10 mouse cellular contexts compared by ENCODE assay signal in the genomic region with DNA sequence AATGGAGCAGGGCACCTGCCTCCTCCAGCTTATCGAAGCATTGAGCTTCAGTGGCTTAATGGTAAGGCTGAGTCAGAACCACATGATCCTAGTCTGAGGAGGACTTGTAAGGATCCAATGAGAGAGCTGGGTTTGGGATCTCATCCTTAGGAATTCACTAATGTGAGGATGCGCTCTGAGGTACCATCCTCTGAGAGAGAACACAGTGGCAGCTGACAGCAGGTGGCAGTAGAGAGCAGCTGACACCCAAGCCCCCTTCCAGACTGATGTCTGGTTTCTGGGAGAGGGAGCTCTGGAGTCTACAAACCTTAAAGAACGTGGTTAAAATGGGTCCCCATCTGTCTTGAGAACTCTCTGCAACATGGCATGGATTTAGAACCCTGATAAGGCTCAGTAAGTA.
DNase-seq lines count a peak whose midpoint lies in the region; ATAC-seq and TF ChIP-seq lines count a peak whose summit lies in the region.
"Had no signal": no experiment of that assay in that cellular context is flagged by ENCODE, and none has a peak within 500 bp of the region (broad histone marks: within the 10 kb centered on the region; RNA-seq: fewer than 3 reads in every experiment).

No protein-coding gene starts in this region.

- H3K4me1 ChIP-seq in intestine, embryonic 14.5 days (replicated peaks; ENCODE audit: control insufficient read depth, insufficient read depth, low read length), result no peaks in the 10 kb centered on the region
- no peaks in the 10 kb centered on the region; the same call in 1 of the 2 replicates for H3K4me1 ChIP-seq in intestine, embryonic 15.5 days (replicated peaks)
- peaks cover 19% of the 10 kb centered on the region for H3K4me1 ChIP-seq in E14TG2a.4 (replicated peaks; ENCODE audit: low read depth, low read length)
- H3K4me1 ChIP-seq in forebrain, embryonic 13.5 days, result no peaks in the 10 kb centered on the region
- H3K4me1 ChIP-seq: embryonic facial prominence, embryonic 15.5 days; liver, embryonic 13.5 days had no signal

- WGBS in intestine, embryonic 14.5 days, result 27% methylated on average over 3 of the region's 3 CpGs
- WGBS in intestine, embryonic 15.5 days, result 27% methylated on average over 3 of the region's 3 CpGs
- WGBS in forebrain, embryonic 13.5 days, result 40% methylated on average over 3 of the region's 3 CpGs

- peak; percentile 91 for TF ChIP-seq CTCF in E14TG2a.4 (conservative IDR thresholded peaks at IDR 0.05; ENCODE audit: low read length)

- peak; percentile 80 for DNase-seq in intestine, embryonic 14.5 days (ENCODE audit: low spot score)
- peak; percentile 63 for DNase-seq in adrenal gland, postnatal 25 days
- peak; percentile 43 for DNase-seq in kidney, postnatal 14 days
- DNase-seq in thymus, postnatal 14 days, result peak; percentile 54
- DNase-seq: liver, embryonic 13.5 days had no signal

- H3K27ac ChIP-seq in intestine, embryonic 14.5 days (ENCODE audit: low read depth), result no peak overlapping the region
- no peak overlapping the region for H3K27ac ChIP-seq in intestine, embryonic 15.5 days
- H3K27ac ChIP-seq in forebrain, embryonic 13.5 days, result no peak overlapping the region
- H3K27ac ChIP-seq: embryonic facial prominence, embryonic 15.5 days; liver, embryonic 13.5 days had no signal

- no peaks in the 10 kb centered on the region for H3K9me3 ChIP-seq in intestine, embryonic 14.5 days (ENCODE audit: control insufficient read depth, low read length)
- no peaks in the 10 kb centered on the region for H3K9me3 ChIP-seq in intestine, embryonic 15.5 days
- no peaks in the 10 kb centered on the region for H3K9me3 ChIP-seq in E14TG2a.4 (ENCODE audit: low read length)
- H3K9me3 ChIP-seq in forebrain, embryonic 13.5 days (replicated peaks), result no peaks in the 10 kb centered on the region
- H3K9me3 ChIP-seq: embryonic facial prominence, embryonic 15.5 days; liver, embryonic 13.5 days had no signal

- no peaks in the 10 kb centered on the region for H3K36me3 ChIP-seq in intestine, embryonic 14.5 days (ENCODE audit: control insufficient read depth, insufficient read depth, low read length)
- H3K36me3 ChIP-seq in intestine, embryonic 15.5 days, result no peaks in the 10 kb centered on the region
- H3K36me3 ChIP-seq in E14TG2a.4 (ENCODE audit: insufficient read depth, low read length), result no peaks in the 10 kb centered on the region
- H3K36me3 ChIP-seq in forebrain, embryonic 13.5 days (ENCODE audit: poor library complexity, severe bottlenecking), result no peaks in the 10 kb centered on the region
- H3K36me3 ChIP-seq: embryonic facial prominence, embryonic 15.5 days; liver, embryonic 13.5 days had no signal

- H3K9ac ChIP-seq in intestine, embryonic 14.5 days (ENCODE audit: low read length), result no peak overlapping the region
- H3K9ac ChIP-seq in intestine, embryonic 15.5 days, result no peak overlapping the region
- H3K9ac ChIP-seq in forebrain, embryonic 13.5 days, result no peak overlapping the region
- H3K9ac ChIP-seq: embryonic facial prominence, embryonic 15.5 days; liver, embryonic 13.5 days had no signal

- no peak overlapping the region for H3K4me3 ChIP-seq in intestine, embryonic 14.5 days (ENCODE audit: low read depth, low read length)
- H3K4me3 ChIP-seq in intestine, embryonic 15.5 days (replicated peaks), result no peak overlapping the region
- no peak overlapping the region for H3K4me3 ChIP-seq in E14TG2a.4 (replicated peaks; ENCODE audit: low read length)
- no peak overlapping the region for H3K4me3 ChIP-seq in forebrain, embryonic 13.5 days
- H3K4me3 ChIP-seq: embryonic facial prominence, embryonic 15.5 days; liver, embryonic 13.5 days had no signal

- no peaks in the 10 kb centered on the region for H3K27me3 ChIP-seq in intestine, embryonic 14.5 days (replicated peaks; ENCODE audit: control insufficient read depth, insufficient read depth, low read length)
- no peaks in the 10 kb centered on the region for H3K27me3 ChIP-seq in intestine, embryonic 15.5 days (replicated peaks)
- peaks cover 34% of the 10 kb centered on the region for H3K27me3 ChIP-seq in E14TG2a.4 (ENCODE audit: insufficient read depth, low read length)
- H3K27me3 ChIP-seq in forebrain, embryonic 13.5 days, result no peaks in the 10 kb centered on the region
- H3K27me3 ChIP-seq: embryonic facial prominence, embryonic 15.5 days; liver, embryonic 13.5 days had no signal

- no peak overlapping the region for H3K4me2 ChIP-seq in intestine, embryonic 14.5 days (ENCODE audit: low read length)
- H3K4me2 ChIP-seq in intestine, embryonic 15.5 days (replicated peaks), result no peak overlapping the region
- H3K4me2 ChIP-seq in forebrain, embryonic 13.5 days, result no peak overlapping the region
- H3K4me2 ChIP-seq: embryonic facial prominence, embryonic 15.5 days; liver, embryonic 13.5 days had no signal

- no peak for ATAC-seq in intestine, embryonic 14.5 days (replicated peaks; ENCODE audit: low FRiP score, low TSS enrichment, low read depth)
- no peak for ATAC-seq in intestine, embryonic 15.5 days
- ATAC-seq in forebrain, embryonic 13.5 days, result peak; percentile 68; the same call in 1 of the 2 replicates
- peak; percentile 91 for ATAC-seq in megakaryocyte progenitor cell, adult 5-6 weeks (replicated peaks; ENCODE audit: poor library complexity)

Comparison
In these comparisons a context has a peak if more than half of its experiments do, and no peak if none do; other contexts are left out.
1. ATAC-seq: peak in forebrain, embryonic 13.5 days (single experiment) and megakaryocyte progenitor cell, adult 5-6 weeks (single experiment); none in intestine, embryonic 14.5 days (single experiment) and intestine, embryonic 15.5 days (single experiment).
2. Peak in every context shown above with its lines, with median percentiles within 50 percentile points of each other: DNase-seq.